Mouse (Mus musculus): ENCODE measurements around the gene Ppfibp1. TPM values are rescaled to one million over a fixed set of nuclear protein-coding genes. Genes with fewer than 3 reads are reported as not detected.

Ppfibp1 gene
- polyA plus RNA-seq, 1 experiment from 2014 or later: 31.5 TPM

GRCm38 (mm10) chr6:146915808-146916207, 27.5 kb downstream of the Ppfibp1 start:
- WGBS (ENCODE audit: missing documents): 100% methylated on average over 1 of the region's 1 CpGs

GRCm38 (mm10) chr6:146917396-146917795, 29.1 kb downstream of the Ppfibp1 start:
- Histone ChIP-seq H3K4me3 (ENCODE audit: inconsistent target) (no peak overlapping the region), H3K27ac (no peak overlapping the region), H3K79me2 (ENCODE audit: inconsistent target) (peaks cover 25% of the 10 kb centered on the region), H3K36me3 (ENCODE audit: inconsistent target) (no peaks in the 10 kb centered on the region)
- 85% methylated on average over 3 of the region's 3 CpGs for WGBS (ENCODE audit: missing documents)

More at GRCm38 (mm10) chr6:146915808-146916207, 27.5 kb downstream of the Ppfibp1 start:
- no peak overlapping the region for H3K4me3 ChIP-seq (ENCODE audit: inconsistent target)
- H3K79me2 ChIP-seq (ENCODE audit: inconsistent target): peaks cover 36% of the 10 kb centered on the region
- no peak overlapping the region for H3K27ac ChIP-seq
- no peaks in the 10 kb centered on the region for H3K36me3 ChIP-seq (ENCODE audit: inconsistent target)

- H3K27ac ChIP-seq: no peak overlapping the region
Measured at GRCm38 (mm10) chr6:146918341-146918740, 30.1 kb downstream of the Ppfibp1 start.

GRCm38 (mm10) chr6:146926415-146926980, 38.2 kb downstream of the Ppfibp1 start:
- no peak overlapping the region for H3K27ac ChIP-seq
- no peak overlapping the region for H3K4me3 ChIP-seq (ENCODE audit: inconsistent target)
- no peaks in the 10 kb centered on the region for H3K79me2 ChIP-seq (ENCODE audit: inconsistent target)
- 94% methylated on average over 5 of the region's 5 CpGs for WGBS (ENCODE audit: missing documents)
- H3K36me3 ChIP-seq (ENCODE audit: inconsistent target): no peaks in the 10 kb centered on the region

More at GRCm38 (mm10) chr6:146918341-146918740, 30.1 kb downstream of the Ppfibp1 start:
- Histone ChIP-seq H3K79me2 (ENCODE audit: inconsistent target) (peaks cover 25% of the 10 kb centered on the region), H3K4me3 (ENCODE audit: inconsistent target) (no peak overlapping the region), H3K36me3 (ENCODE audit: inconsistent target) (no peaks in the 10 kb centered on the region)
- 89% methylated on average over 6 of the region's 6 CpGs for WGBS (ENCODE audit: missing documents)

- WGBS (ENCODE audit: missing documents): 78% methylated on average over 3 of the region's 3 CpGs
- no peak overlapping the region for H3K4me3 ChIP-seq (ENCODE audit: inconsistent target)
- H3K79me2 ChIP-seq (ENCODE audit: inconsistent target): no peaks in the 10 kb centered on the region
- no peaks in the 10 kb centered on the region for H3K36me3 ChIP-seq (ENCODE audit: inconsistent target)
- no peak overlapping the region for H3K27ac ChIP-seq
Measured at GRCm38 (mm10) chr6:146928108-146928507, 39.8 kb downstream of the Ppfibp1 start.

- Histone ChIP-seq H3K4me3 (ENCODE audit: inconsistent target) (no peak overlapping the region), H3K27ac (no peak overlapping the region), H3K79me2 (ENCODE audit: inconsistent target) (no peaks in the 10 kb centered on the region), H3K36me3 (ENCODE audit: inconsistent target) (no peaks in the 10 kb centered on the region)
- WGBS (ENCODE audit: missing documents): 100% methylated on average over 2 of the region's 2 CpGs
Measured at GRCm38 (mm10) chr6:146929031-146929430, 40.7 kb downstream of the Ppfibp1 start.

- WGBS (ENCODE audit: missing documents): 41% methylated on average over 5 of the region's 6 CpGs
- Histone ChIP-seq H3K4me3 (ENCODE audit: inconsistent target) (no peak overlapping the region), H3K36me3 (ENCODE audit: inconsistent target) (no peaks in the 10 kb centered on the region), H3K79me2 (ENCODE audit: inconsistent target) (no peaks in the 10 kb centered on the region), H3K27ac (no peak overlapping the region)
Measured at GRCm38 (mm10) chr6:146933123-146933522, 44.8 kb downstream of the Ppfibp1 start.

GRCm38 (mm10) chr6:146935957-146936356, 47.7 kb downstream of the Ppfibp1 start:
- WGBS (ENCODE audit: missing documents): 74% methylated on average over 6 of the region's 6 CpGs
- Histone ChIP-seq H3K36me3 (ENCODE audit: inconsistent target) (no peaks in the 10 kb centered on the region), H3K27ac (no peak overlapping the region), H3K4me3 (ENCODE audit: inconsistent target) (no peak overlapping the region), H3K79me2 (ENCODE audit: inconsistent target) (no peaks in the 10 kb centered on the region)

- no peak overlapping the region for H3K27ac ChIP-seq
- 91% methylated on average over 8 of the region's 8 CpGs for WGBS (ENCODE audit: missing documents)
- no peaks in the 10 kb centered on the region for H3K79me2 ChIP-seq (ENCODE audit: inconsistent target)
- no peak overlapping the region for H3K4me3 ChIP-seq (ENCODE audit: inconsistent target)
- no peaks in the 10 kb centered on the region for H3K36me3 ChIP-seq (ENCODE audit: inconsistent target)
Measured at GRCm38 (mm10) chr6:146939026-146939425, 50.7 kb downstream of the Ppfibp1 start.

- no peak overlapping the region for H3K27ac ChIP-seq
- WGBS (ENCODE audit: missing documents): 83% methylated on average over 7 of the region's 7 CpGs
- H3K36me3 ChIP-seq (ENCODE audit: inconsistent target): no peaks in the 10 kb centered on the region
- H3K4me3 ChIP-seq (ENCODE audit: inconsistent target): no peak overlapping the region
- H3K79me2 ChIP-seq (ENCODE audit: inconsistent target): peaks cover 5% of the 10 kb centered on the region; the same call in 1 of the 2 replicates
Measured at GRCm38 (mm10) chr6:146941505-146942275, 53.4 kb downstream of the Ppfibp1 start.

GRCm38 (mm10) chr6:146944009-146944408, 55.7 kb downstream of the Ppfibp1 start:
- Histone ChIP-seq H3K79me2 (ENCODE audit: inconsistent target) (peaks cover 5% of the 10 kb centered on the region; the same call in 1 of the 2 replicates), H3K4me3 (ENCODE audit: inconsistent target) (no peak overlapping the region), H3K36me3 (ENCODE audit: inconsistent target) (no peaks in the 10 kb centered on the region), H3K27ac (no peak overlapping the region)

GRCm38 (mm10) chr6:146944830-146945229, 56.5 kb downstream of the Ppfibp1 start:
- Histone ChIP-seq H3K27ac (no peak overlapping the region), H3K79me2 (ENCODE audit: inconsistent target) (peaks cover 5% of the 10 kb centered on the region; the same call in 1 of the 2 replicates), H3K36me3 (ENCODE audit: inconsistent target) (no peaks in the 10 kb centered on the region), H3K4me3 (ENCODE audit: inconsistent target) (no peak overlapping the region)
- 88% methylated on average over 4 of the region's 4 CpGs for WGBS (ENCODE audit: missing documents)

GRCm38 (mm10) chr6:146946327-146947029, 58.2 kb downstream of the Ppfibp1 start:
- H3K27ac ChIP-seq: no peak overlapping the region
- WGBS (ENCODE audit: missing documents): 91% methylated on average over 6 of the region's 6 CpGs
- no peaks in the 10 kb centered on the region for H3K36me3 ChIP-seq (ENCODE audit: inconsistent target)
- H3K4me3 ChIP-seq (ENCODE audit: inconsistent target): no peak overlapping the region
- H3K79me2 ChIP-seq (ENCODE audit: inconsistent target): peaks cover 5% of the 10 kb centered on the region; the same call in 1 of the 2 replicates

GRCm38 (mm10) chr6:146947186-146947585, 58.9 kb downstream of the Ppfibp1 start:
- WGBS (ENCODE audit: missing documents): 52% methylated on average over 4 of the region's 4 CpGs
- H3K79me2 ChIP-seq (ENCODE audit: inconsistent target): peaks cover 5% of the 10 kb centered on the region; the same call in 1 of the 2 replicates
- no peak overlapping the region for H3K4me3 ChIP-seq (ENCODE audit: inconsistent target)
- H3K27ac ChIP-seq: no peak overlapping the region
- no peaks in the 10 kb centered on the region for H3K36me3 ChIP-seq (ENCODE audit: inconsistent target)

All from macrophage (primary cell).